Mouse (Mus musculus): ENCODE data around the gene Raf1.
A peak's percentile ranks its signal among the peaks of the same experiment; 100 is the strongest.
"Not testable (repeated sequence)": the region's sequence is repeated elsewhere in the genome, so short reads cannot be mapped to it uniquely, and the experiment has no call there.

The Raf1 gene

GRCm38 (mm10) chr6:115678012-115678411, 1.6 kb upstream of the Raf1 start:
- no peak for DNase-seq

- DNase-seq: no peak
These were observed 1.0 kb upstream of the Raf1 start for GRCm38 (mm10) chr6:115677441-115677840.

- DNase-seq: peak; percentile 88
These were observed 713 bp downstream of the Raf1 start for GRCm38 (mm10) chr6:115675508-115676336.

GRCm38 (mm10) chr6:115675166-115675507, 1.3 kb downstream of the Raf1 start:
- peak; percentile 41 to 51 for DNase-seq

GRCm38 (mm10) chr6:115674316-115674715, 2.1 kb downstream of the Raf1 start:
- DNase-seq: no peak

GRCm38 (mm10) chr6:115672700-115673099, 3.7 kb downstream of the Raf1 start:
- DNase-seq: no peak

GRCm38 (mm10) chr6:115666641-115667040, 9.8 kb downstream of the Raf1 start:
- DNase-seq: no peak

GRCm38 (mm10) chr6:115664268-115664667, 12.2 kb downstream of the Raf1 start:
- no peak for DNase-seq

- DNase-seq: no peak
These were observed 17.6 kb downstream of the Raf1 start for GRCm38 (mm10) chr6:115658802-115659201.

GRCm38 (mm10) chr6:115653939-115654338, 22.5 kb downstream of the Raf1 start:
- DNase-seq: no peak

GRCm38 (mm10) chr6:115651719-115652118, 24.7 kb downstream of the Raf1 start:
- DNase-seq: no peak

- no peak for DNase-seq
These were observed 25.7 kb downstream of the Raf1 start for GRCm38 (mm10) chr6:115650476-115651427.

GRCm38 (mm10) chr6:115649792-115650365, 26.6 kb downstream of the Raf1 start:
- no peak for DNase-seq

GRCm38 (mm10) chr6:115643315-115643714, 33.1 kb downstream of the Raf1 start:
- DNase-seq: no peak

- DNase-seq: not testable (repeated sequence)
These were observed 38.2 kb downstream of the Raf1 start for GRCm38 (mm10) chr6:115638188-115638587.

GRCm38 (mm10) chr6:115634015-115634414, 42.4 kb downstream of the Raf1 start:
- no peak for DNase-seq

GRCm38 (mm10) chr6:115631056-115631795, 45.2 kb downstream of the Raf1 start:
- no peak for DNase-seq

GRCm38 (mm10) chr6:115626121-115626520, 50.3 kb downstream of the Raf1 start:
- no peak for DNase-seq

GRCm38 (mm10) chr6:115620942-115621341, 55.5 kb downstream of the Raf1 start:
- DNase-seq: no peak

- DNase-seq: no peak
These were observed 56.6 kb downstream of the Raf1 start for GRCm38 (mm10) chr6:115619818-115620217.

GRCm38 (mm10) chr6:115615983-115616382, 60.5 kb downstream of the Raf1 start:
- DNase-seq: no peak

GRCm38 (mm10) chr6:115613793-115614192, 62.6 kb downstream of the Raf1 start:
- DNase-seq: no peak

- DNase-seq: no peak
These were observed 66.1 kb downstream of the Raf1 start for GRCm38 (mm10) chr6:115610301-115610700.
